Mouse (Mus musculus): ENCODE measurements around the gene Triobp.

- TF ChIP-seq POLR2A (IDR thresholded peaks at IDR 0.05; ENCODE audit: extremely low read depth, insufficient read depth, low read length) (no peak), CTCF (IDR thresholded peaks at IDR 0.05; ENCODE audit: extremely low read depth, insufficient read depth, low read length) (no peak)
Observed at GRCm38 (mm10) chr15:79018886-79019285, 71.4 kb downstream of the Triobp start.

Data from cortical plate, adult 2 months (tissue).